Mouse (Mus musculus) megakaryocyte, embryonic 14.5 days (primary cell): ENCODE measurements at regions not wholly inside any gene's neighbourhood (a gene's known extent, or its start where the extent isn't known, plus 50 kb on each side); places are given as distances from the start of the nearest gene placed in this dataset.

Experiments used
- FLI1 ChIP-seq: IDR thresholded peaks from 2 replicates; pipeline ENCODE4 v1.6.1; 2012; ENCODE audit warnings: low read length, inconsistent platforms, mixed read lengths
- GATA1 ChIP-seq: IDR thresholded peaks from 3 replicates; pipeline ENCODE4 v1.6.1; 2012; ENCODE audit warnings: mixed read lengths, low read length, inconsistent platforms, borderline replicate concordance

GRCm38 (mm10) chr13:107919403-107919802, 124.8 kb upstream of the Smim15 start:
- TF ChIP-seq GATA1, result no peak
- TF ChIP-seq FLI1, result no peak
